Mouse (Mus musculus): ENCODE measurements around the gene Dedd2. TPM values are rescaled to one million over a fixed set of nuclear protein-coding genes. Genes with fewer than 3 reads are reported as not detected.

The Dedd2 gene
- polyA plus RNA-seq, 1 experiment from 2014 or later: 12.2 TPM

DNA sequence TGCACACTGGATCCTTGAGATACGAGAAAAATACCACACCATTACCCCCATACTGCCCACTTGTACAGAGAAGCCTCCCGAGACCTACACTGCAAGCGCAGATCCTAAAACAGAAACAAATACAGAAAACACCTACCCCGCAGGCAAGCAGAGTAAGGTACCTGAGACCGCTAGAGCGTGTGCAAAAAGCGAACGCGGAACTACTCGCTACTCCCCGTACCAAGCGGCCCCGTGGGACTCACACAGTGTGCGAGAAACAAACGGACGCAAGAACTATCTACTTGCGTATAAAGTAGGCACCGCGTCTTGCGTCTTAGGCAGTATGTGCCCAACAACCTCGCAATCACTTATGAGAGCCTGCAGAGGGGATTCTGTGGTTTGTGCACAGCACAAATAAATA is 38.6 kb downstream of the Dedd2 start:
- ATAC-seq (ENCODE audit: low FRiP score, low read depth): no peak
- H3K9me3 ChIP-seq: no peaks in the 10 kb centered on the region
- 4% methylated on average over 21 of the region's 21 CpGs for WGBS
- H3K4me1 ChIP-seq: peaks cover 42% of the 10 kb centered on the region
- peak overlapping the region; percentile 21 for H3K4me3 ChIP-seq
- H3K27ac ChIP-seq (replicated peaks): no peak overlapping the region
- peak overlapping the region; percentile 69 for H3K4me2 ChIP-seq (replicated peaks)
- H3K27me3 ChIP-seq: peaks cover 73% of the 10 kb centered on the region
- H3K36me3 ChIP-seq: no peaks in the 10 kb centered on the region
- peak overlapping the region; percentile 28; the same call in 1 of the 2 replicates for H3K9ac ChIP-seq (replicated peaks)

DNA sequence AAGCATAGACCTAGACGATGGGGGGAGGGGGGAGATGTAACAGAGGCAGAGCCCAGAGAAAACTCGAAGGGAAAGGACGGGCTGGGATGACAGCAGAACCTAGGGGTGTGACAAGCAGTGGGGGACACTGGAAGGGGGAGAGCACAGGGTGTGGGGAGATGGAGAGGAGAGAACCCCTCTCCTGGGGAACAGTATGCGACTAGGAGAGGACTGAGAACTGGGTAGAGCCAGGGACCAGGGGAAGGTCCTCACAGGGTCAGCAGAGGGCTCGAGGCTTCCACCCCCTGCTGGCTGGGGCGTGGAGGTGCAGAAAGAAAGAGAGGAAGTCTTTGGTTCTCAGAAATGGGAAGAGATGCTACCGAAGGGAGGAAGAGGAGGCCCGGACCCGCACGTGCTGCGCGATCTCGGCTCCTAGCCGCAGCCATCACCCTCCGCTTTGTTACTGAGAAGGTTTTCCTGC is 39.1 kb downstream of the Dedd2 start:
- 0 out of 2 replicates have a peak, but pooled peaks have one; percentile 3 for ATAC-seq (ENCODE audit: low FRiP score, low read depth)
- H3K27ac ChIP-seq (replicated peaks): no peak overlapping the region
- peaks cover 46% of the 10 kb centered on the region for H3K4me1 ChIP-seq
- H3K36me3 ChIP-seq: no peaks in the 10 kb centered on the region
- peak overlapping the region; percentile 69 for H3K4me2 ChIP-seq (replicated peaks)
- H3K4me3 ChIP-seq: peak overlapping the region; percentile 21
- H3K9me3 ChIP-seq: no peaks in the 10 kb centered on the region
- H3K9ac ChIP-seq (replicated peaks): peak overlapping the region; percentile 28; the same call in 1 of the 2 replicates
- 0% methylated on average over 14 of the region's 15 CpGs for WGBS
- peaks cover 77% of the 10 kb centered on the region for H3K27me3 ChIP-seq

DNA sequence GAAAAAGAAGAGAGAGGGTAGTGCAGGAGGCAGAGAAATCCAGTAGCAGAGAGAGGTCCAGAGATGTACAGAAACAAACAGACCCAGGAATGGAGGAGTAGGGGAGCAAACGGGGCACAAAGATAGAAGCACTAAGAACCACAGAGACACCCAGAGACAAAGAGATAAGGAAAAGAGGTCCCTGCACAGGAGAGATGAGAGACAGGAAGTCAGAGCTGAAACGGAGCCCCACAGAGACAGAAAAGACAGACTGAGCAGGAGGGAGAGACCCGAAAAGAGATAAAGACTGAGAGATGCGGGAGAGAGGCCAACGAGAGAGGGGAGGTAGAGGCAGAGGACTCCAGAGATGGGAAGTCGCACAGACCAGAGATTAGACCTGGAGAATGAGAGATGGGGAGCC is 39.9 kb downstream of the Dedd2 start:
- ATAC-seq (ENCODE audit: low FRiP score, low read depth): no peak
- Histone ChIP-seq H3K27ac (replicated peaks) (peak overlapping the region; percentile 98), H3K36me3 (no peaks in the 10 kb centered on the region), H3K27me3 (peaks cover 80% of the 10 kb centered on the region), H3K9me3 (no peaks in the 10 kb centered on the region), H3K4me2 (replicated peaks) (peak overlapping the region; percentile 69), H3K4me3 (peak overlapping the region; percentile 66), H3K9ac (replicated peaks) (peak overlapping the region; percentile 89; the same call in 1 of the 2 replicates), H3K4me1 (peaks cover 52% of the 10 kb centered on the region)
- 4% methylated on average over 6 of the region's 6 CpGs for WGBS

DNA sequence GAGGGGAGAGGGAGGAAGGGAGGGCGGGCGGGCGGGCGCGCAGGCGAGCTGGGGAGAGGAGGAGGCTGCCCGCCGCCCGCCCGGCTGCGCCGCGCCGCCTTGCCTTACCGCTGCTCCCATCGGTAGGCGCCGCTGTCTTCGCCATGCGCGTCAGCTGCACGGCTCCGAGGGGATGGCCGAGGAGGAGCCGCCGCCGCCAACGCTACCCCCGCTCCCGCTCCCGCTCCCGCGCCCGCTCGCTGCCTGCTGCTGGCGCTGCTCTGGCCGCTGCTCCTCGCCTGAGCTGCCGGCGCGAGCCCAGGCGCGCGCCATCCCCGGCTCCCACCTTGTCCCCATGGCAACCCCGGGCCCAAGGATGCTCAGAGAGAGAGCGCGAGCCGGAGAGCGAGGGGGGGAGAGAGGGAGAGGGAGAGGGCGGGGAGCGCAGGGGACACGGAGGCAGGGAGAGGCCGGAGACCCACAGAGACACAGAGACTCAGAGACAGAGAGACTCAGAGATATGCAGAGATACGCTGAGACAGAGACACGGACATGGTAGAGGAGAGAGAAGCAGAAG is 40.7 kb downstream of the Dedd2 start, which contains the start of gene Pou2f2:
TSS of gene Pou2f2 (minus strand) at position 121 of the 556 bp plus-strand sequence.
- ATAC-seq (ENCODE audit: low FRiP score, low read depth): peak; percentile 95
- H3K4me2 ChIP-seq (replicated peaks): peak within 1 kb of the TSS; percentile 69
- peaks cover 72% of the 10 kb centered on the region for H3K27me3 ChIP-seq
- H3K9ac ChIP-seq (replicated peaks): peak within 1 kb of the TSS; percentile 89
- no peaks in the 10 kb centered on the region for H3K36me3 ChIP-seq
- WGBS: under 1% methylated on average over 44 of the region's 56 CpGs
- H3K4me3 ChIP-seq: peak within 1 kb of the TSS; percentile 66
- H3K4me1 ChIP-seq: peaks cover 60% of the 10 kb centered on the region
- H3K9me3 ChIP-seq: no peaks in the 10 kb centered on the region
- H3K27ac ChIP-seq (replicated peaks): peak within 1 kb of the TSS; percentile 98

DNA sequence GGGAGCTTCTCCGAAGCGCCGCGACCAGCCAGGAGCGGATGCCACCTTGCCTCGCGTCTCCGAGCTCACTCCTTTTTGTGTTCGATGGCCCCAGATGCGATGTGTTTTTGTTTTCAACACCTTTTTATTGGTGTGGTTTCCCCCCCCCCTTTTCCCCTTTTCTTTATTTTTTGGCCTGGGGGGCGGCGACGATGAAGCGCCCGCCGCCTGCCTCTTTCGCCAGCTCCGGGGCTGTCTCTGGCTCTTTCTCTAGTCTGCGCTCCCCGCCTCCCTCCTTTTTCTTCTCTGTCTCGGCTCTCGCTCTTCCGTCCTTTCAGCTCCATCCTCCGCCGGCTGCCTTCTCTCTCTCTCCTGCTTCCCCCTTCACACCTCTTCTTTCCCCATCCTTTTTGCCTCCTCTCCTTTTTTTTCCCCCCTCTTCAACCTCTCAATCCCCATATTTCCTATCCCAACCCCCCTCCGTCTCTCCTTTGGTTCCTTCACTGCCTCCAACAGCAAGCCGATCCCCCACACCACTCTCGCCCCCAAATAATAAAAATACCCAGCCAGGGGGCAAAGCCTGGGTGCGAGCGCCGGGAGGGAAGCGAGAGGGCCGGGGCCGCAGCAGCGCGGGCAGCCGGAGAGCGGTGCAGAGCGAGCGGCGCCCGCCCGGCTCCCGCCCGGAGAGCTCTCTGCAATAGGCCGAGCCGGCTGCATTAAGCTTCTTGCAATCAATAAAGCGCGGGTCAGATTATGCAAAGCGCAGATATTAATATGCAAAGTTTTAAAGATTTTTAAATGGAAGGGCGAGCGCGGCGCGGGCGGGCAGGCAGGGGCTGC is 41.4 kb downstream of the Dedd2 start:
- Histone ChIP-seq H3K9me3 (no peaks in the 10 kb centered on the region), H3K36me3 (no peaks in the 10 kb centered on the region), H3K27ac (replicated peaks) (peak overlapping the region; percentile 98), H3K4me2 (replicated peaks) (peak overlapping the region; percentile 69), H3K4me3 (peak overlapping the region; percentile 66), H3K4me1 (peaks cover 67% of the 10 kb centered on the region), H3K27me3 (peaks cover 65% of the 10 kb centered on the region), H3K9ac (replicated peaks) (peak overlapping the region; percentile 89)
- WGBS: 1% methylated on average over 50 of the region's 56 CpGs
- ATAC-seq (ENCODE audit: low FRiP score, low read depth): peak; percentile 84

DNA sequence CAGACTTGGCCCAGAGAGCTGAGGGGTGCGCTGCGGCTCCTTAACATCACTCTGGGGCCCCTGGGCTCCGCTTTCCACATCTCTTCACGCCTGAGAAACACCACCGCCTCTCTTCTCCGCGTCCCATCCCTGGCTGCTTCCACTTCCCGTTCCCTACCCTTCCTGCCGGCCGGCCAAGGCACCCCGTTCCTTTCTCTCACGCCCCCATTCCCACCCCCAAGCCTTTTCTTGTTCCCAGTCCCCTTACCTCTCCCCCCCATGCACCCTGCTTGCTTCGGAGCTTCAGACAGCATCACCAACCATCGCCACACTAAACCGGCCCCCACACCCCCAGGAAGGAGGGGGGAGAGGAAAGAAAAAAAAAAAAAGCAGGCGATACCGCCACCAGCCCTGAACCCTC is 42.1 kb downstream of the Dedd2 start:
- peak overlapping the region; percentile 66 for H3K4me3 ChIP-seq
- peaks cover 58% of the 10 kb centered on the region for H3K27me3 ChIP-seq
- peak overlapping the region; percentile 89 for H3K9ac ChIP-seq (replicated peaks)
- no peaks in the 10 kb centered on the region for H3K36me3 ChIP-seq
- H3K27ac ChIP-seq (replicated peaks): peak overlapping the region; percentile 98
- H3K4me1 ChIP-seq: peaks cover 74% of the 10 kb centered on the region
- ATAC-seq (ENCODE audit: low FRiP score, low read depth): no peak
- H3K4me2 ChIP-seq (replicated peaks): peak overlapping the region; percentile 69
- H3K9me3 ChIP-seq: no peaks in the 10 kb centered on the region
- WGBS: 1% methylated on average over 17 of the region's 17 CpGs

DNA sequence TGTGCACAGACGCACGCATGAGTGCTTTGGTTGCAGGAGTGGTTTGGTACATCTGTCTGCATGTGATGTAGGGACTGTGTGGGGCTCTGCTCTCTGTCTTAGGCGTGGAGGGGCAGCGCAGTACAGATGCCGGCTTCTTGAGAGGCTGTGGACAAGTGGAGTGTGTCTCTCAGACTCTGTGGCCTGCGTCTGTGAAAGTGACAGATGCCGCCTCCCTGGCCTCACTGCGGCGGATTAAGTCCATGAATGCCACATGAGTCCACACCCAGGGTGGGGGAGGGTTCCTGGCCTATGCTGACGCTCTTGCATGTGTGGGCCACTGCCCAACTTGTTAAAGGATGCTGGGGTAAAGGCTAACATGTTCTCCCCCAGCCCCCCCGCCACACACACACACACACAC is 46.1 kb downstream of the Dedd2 start:
- Histone ChIP-seq H3K4me3 (no peak overlapping the region), H3K27me3 (peaks cover 33% of the 10 kb centered on the region), H3K9me3 (no peaks in the 10 kb centered on the region), H3K4me2 (replicated peaks) (peak overlapping the region; percentile 37), H3K36me3 (no peaks in the 10 kb centered on the region), H3K4me1 (peaks cover 66% of the 10 kb centered on the region), H3K9ac (replicated peaks) (peak overlapping the region; percentile 54), H3K27ac (replicated peaks) (peak overlapping the region; percentile 87)
- ATAC-seq (ENCODE audit: low FRiP score, low read depth): peak; percentile 51
- WGBS: 38% methylated on average over 11 of the region's 11 CpGs

DNA sequence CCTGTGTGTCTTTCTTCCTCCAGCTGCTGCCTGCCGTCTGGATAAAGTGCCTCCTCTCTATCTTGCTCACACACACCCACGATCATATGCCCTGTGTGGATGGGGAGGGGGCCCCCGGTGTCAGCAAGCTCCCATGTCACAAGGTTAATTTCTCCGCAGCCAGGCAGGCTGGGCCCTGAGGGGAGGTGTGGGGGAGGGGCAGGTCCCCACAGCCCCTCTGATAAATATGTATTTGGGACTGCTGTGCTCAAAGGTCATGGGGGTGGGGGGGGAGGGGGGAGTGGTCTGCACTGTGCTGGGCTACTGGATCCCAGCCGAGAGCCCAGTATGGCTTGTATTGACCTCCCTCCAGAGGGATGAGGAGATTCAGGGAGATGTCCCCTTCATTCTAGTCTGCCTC is 47.7 kb downstream of the Dedd2 start:
- Histone ChIP-seq H3K36me3 (no peaks in the 10 kb centered on the region), H3K27ac (replicated peaks) (peak overlapping the region; percentile 87), H3K9ac (replicated peaks) (peak overlapping the region; percentile 28), H3K9me3 (no peaks in the 10 kb centered on the region), H3K27me3 (peaks cover 30% of the 10 kb centered on the region), H3K4me1 (peaks cover 56% of the 10 kb centered on the region), H3K4me2 (replicated peaks) (peak overlapping the region; percentile 37), H3K4me3 (no peak overlapping the region)
- WGBS: 33% methylated on average over 5 of the region's 5 CpGs
- ATAC-seq (ENCODE audit: low FRiP score, low read depth): peak; percentile 32; the same call in 1 of the 2 replicates

DNA sequence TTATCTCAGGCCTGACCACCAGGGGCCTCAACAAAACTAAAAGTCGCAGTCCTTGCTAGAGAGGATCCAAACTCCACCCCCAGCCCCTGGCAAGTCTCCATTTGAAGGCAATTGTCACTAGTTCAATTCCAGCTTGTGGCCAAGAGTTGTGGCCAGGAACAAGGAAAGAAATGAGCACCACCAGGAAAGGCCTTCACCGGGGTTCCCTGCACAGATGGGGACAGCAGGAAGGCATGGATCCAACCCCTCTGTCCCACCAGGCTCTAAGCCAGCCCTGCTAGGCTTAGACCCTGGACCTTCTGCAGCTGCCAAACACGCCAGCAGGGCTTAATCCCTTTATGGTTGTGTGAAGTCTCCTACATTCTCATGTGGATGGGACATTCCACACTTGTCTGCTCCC is 49.8 kb downstream of the Dedd2 start:
- Histone ChIP-seq H3K4me2 (replicated peaks) (no peak overlapping the region), H3K4me1 (peaks cover 38% of the 10 kb centered on the region), H3K27ac (replicated peaks) (no peak overlapping the region), H3K9ac (replicated peaks) (no peak overlapping the region), H3K4me3 (no peak overlapping the region), H3K36me3 (no peaks in the 10 kb centered on the region), H3K27me3 (peaks cover 19% of the 10 kb centered on the region; the same call in 1 of the 2 replicates), H3K9me3 (no peaks in the 10 kb centered on the region)
- 37% methylated on average over 3 of the region's 3 CpGs for WGBS
- no peak for ATAC-seq (ENCODE audit: low FRiP score, low read depth)

DNA sequence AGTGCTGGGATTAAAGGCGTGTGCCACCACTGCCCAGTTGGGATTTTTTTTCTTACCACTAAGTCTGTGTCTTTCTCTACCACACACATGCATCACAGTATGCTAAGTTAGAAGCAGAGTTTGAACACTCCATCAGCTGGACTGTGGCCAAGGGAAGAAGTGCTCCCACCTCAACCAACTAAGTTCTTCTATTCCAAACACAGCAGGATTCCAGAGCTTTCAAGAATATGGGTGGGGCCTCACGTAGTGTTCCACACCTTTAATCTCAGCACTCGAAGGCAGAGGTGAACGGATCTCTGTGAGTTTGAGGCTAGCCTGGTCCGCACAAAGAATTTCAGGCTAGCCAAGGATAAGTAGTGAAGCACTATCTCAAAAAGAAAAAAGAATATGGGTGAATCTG is 54.3 kb downstream of the Dedd2 start:
- peaks cover 28% of the 10 kb centered on the region for H3K27me3 ChIP-seq
- no peak for ATAC-seq (ENCODE audit: low FRiP score, low read depth)
- H3K9me3 ChIP-seq: no peaks in the 10 kb centered on the region
- no peaks in the 10 kb centered on the region for H3K36me3 ChIP-seq
- no peak overlapping the region for H3K9ac ChIP-seq (replicated peaks)
- H3K4me1 ChIP-seq: peaks cover 10% of the 10 kb centered on the region
- no peak overlapping the region for H3K4me2 ChIP-seq (replicated peaks)
- H3K4me3 ChIP-seq: no peak overlapping the region
- 86% methylated on average over 5 of the region's 5 CpGs for WGBS
- no peak overlapping the region for H3K27ac ChIP-seq (replicated peaks)

DNA sequence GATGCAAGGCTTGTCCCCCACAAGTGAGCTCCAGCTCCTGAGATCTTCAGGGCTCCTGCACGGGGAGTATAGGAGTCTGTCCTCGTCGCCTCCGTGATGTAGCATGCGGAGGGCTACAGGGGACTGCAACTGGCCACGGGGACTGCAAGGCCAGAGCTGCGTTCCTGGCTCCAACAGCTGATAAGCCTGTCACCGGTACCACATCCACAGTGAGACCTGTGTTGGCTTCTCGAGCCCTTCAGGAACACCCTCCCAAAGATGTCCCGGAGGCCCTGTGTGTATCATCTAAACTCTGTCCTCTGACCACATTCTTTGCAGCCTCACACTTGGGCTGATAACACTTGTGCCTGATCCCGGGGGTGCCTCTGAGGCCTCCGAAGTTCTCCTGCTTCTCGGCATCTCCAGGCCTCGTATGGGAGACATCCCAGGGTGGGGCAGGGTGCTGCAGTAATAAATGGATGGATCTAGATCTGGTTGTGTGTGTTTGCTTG is 64.2 kb downstream of the Dedd2 start:
- Histone ChIP-seq H3K9me3 (no peaks in the 10 kb centered on the region), H3K4me1 (peaks cover 54% of the 10 kb centered on the region), H3K4me2 (replicated peaks) (peak overlapping the region; percentile 46), H3K36me3 (no peaks in the 10 kb centered on the region), H3K4me3 (peak overlapping the region; percentile 40; the same call in 1 of the 2 replicates), H3K27me3 (peaks cover 31% of the 10 kb centered on the region), H3K27ac (replicated peaks) (peak overlapping the region; percentile 55), H3K9ac (replicated peaks) (no peak overlapping the region; the same call in 1 of the 2 replicates)
- WGBS: 32% methylated on average over 14 of the region's 14 CpGs
- no peak for ATAC-seq (ENCODE audit: low FRiP score, low read depth)
